Mouse (Mus musculus) heart, postnatal 0 days (tissue): ENCODE results near the gene Slc1a3.

Experiments used
- CTCF ChIP-seq: IDR thresholded peaks from 2 replicates; pipeline ENCODE4 v1.5.1; 2016; ENCODE audit warnings: antibody characterized with exemption, control low read depth, low read depth
- EP300 ChIP-seq: IDR thresholded peaks from 2 replicates; pipeline ENCODE4 v1.6.1; 2016; ENCODE audit warnings: antibody characterized with exemption, low read depth

- TF ChIP-seq CTCF (no peak), EP300 (no peak)
These were observed 6.5 kb upstream of the Slc1a3 start for GRCm38 (mm10) chr15:8717021-8717571.
